Mouse (Mus musculus) hindbrain, embryonic 16.5 days (tissue): ENCODE data around the gene Syne1. TPM values are rescaled to one million over a fixed set of nuclear protein-coding genes. Genes with fewer than 3 reads are reported as not detected.

Experiments used
- ATAC-seq: fragments of 200-750 bp; cut with Nextera tagmentation; 2 replicates; pipeline ENCODE4 v1.8.0; 2017; ENCODE audit warnings: moderate TSS enrichment, moderate library complexity
- H3K27ac ChIP-seq: fragments of 300-500 bp; sonication (generic); 2 replicates; pipeline ENCODE4 v1.5.1; 2014; ENCODE audit warnings: low read depth, mild to moderate bottlenecking, control low read depth, low read length, moderate library complexity
- H3K27me3 ChIP-seq: fragments of 300-500 bp; sonication (generic); replicated peaks from 2 replicates; pipeline ENCODE4 v1.6.1; 2014; ENCODE audit warnings: low read length; ENCODE audit not compliant: control insufficient read depth, insufficient read depth
- H3K36me3 ChIP-seq: fragments of 300-500 bp; sonication (generic); 2 replicates; pipeline ENCODE4 v1.6.1; 2014; ENCODE audit warnings: mild to moderate bottlenecking, low read length, moderate library complexity, mixed read lengths; ENCODE audit not compliant: control insufficient read depth, insufficient read depth
- H3K4me1 ChIP-seq: fragments of 300-500 bp; sonication (generic); 2 replicates; pipeline ENCODE4 v1.6.1; 2014; ENCODE audit warnings: low read depth, low read length; ENCODE audit not compliant: control insufficient read depth, insufficient read depth
- H3K4me2 ChIP-seq: fragments of 300-500 bp; sonication (generic); 2 replicates; pipeline ENCODE4 v1.6.1; 2014; ENCODE audit warnings: mild to moderate bottlenecking, low read length, control low read depth, moderate library complexity
- H3K4me3 ChIP-seq: fragments of 300-500 bp; sonication (generic); 2 replicates; pipeline ENCODE4 v1.5.1; 2014; ENCODE audit warnings: mild to moderate bottlenecking, low read length, control low read depth, moderate library complexity
- H3K9ac ChIP-seq: fragments of 300-500 bp; sonication (generic); 2 replicates; pipeline ENCODE4 v1.6.1; 2014; ENCODE audit warnings: low read depth, mild to moderate bottlenecking, control low read depth, low read length, moderate library complexity
- H3K9me3 ChIP-seq: fragments of 300-500 bp; sonication (generic); 2 replicates; pipeline ENCODE4 v1.6.1; 2014; ENCODE audit warnings: mild to moderate bottlenecking, low read length, moderate library complexity; ENCODE audit not compliant: control insufficient read depth
- WGBS: fragments of 180-500 bp; shearing (Covaris S2); extraction: QIAGEN DNeasy Blood & Tissue Kit; methylation state at CpG from one replicate; pipeline ENCODE4 v1.1.7; 2014; 5-methylcytosine and 5-hydroxymethylcytosine counted together
- polyA plus RNA-seq: library from polyadenylated mRNA; unstranded; fragments of >200 nt; fragmentation: Nextera tagmentation; extraction: Ambion mirVana; gene quantifications from 2 replicates; pipeline ENCODE4 v1.2.1, GENCODE M21; 2015

Gene Syne1
- polyA plus RNA-seq, 1 experiment from 2014 or later: 18.7 TPM

DNA sequence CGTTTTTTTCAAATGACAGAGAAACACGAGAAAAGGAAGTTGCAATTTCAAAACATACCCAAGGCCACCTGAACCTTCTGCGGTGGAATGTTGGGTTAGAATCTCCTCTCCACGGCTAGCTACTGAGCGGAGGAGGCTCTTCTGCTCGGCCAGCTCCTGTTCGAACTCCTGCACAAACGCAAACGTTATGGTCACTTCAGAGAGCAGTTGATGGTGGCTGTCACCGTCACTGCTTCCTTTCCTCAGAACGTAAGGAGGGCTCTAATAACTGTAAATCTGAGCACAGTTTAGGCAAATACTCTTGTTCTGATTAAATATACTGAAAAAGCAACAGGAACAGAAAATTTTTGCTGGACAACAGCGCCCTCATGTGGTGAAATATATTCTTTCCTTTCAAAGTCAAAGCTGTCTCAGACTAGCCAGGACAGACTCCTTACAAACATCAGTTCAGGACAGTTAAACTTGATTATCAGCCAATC lies 389.8 kb downstream of the Syne1 start:
- Histone ChIP-seq H3K27me3 (no peaks in the 10 kb centered on the region), H3K9ac (no peak overlapping the region), H3K9me3 (no peaks in the 10 kb centered on the region), H3K4me1 (no peaks in the 10 kb centered on the region), H3K4me2 (no peak overlapping the region), H3K4me3 (no peak overlapping the region), H3K36me3 (no peaks in the 10 kb centered on the region; the same call in 1 of the 2 replicates), H3K27ac (no peak overlapping the region)
- peak; percentile 68 for ATAC-seq
- WGBS: 59% methylated on average over 12 of the region's 12 CpGs

DNA sequence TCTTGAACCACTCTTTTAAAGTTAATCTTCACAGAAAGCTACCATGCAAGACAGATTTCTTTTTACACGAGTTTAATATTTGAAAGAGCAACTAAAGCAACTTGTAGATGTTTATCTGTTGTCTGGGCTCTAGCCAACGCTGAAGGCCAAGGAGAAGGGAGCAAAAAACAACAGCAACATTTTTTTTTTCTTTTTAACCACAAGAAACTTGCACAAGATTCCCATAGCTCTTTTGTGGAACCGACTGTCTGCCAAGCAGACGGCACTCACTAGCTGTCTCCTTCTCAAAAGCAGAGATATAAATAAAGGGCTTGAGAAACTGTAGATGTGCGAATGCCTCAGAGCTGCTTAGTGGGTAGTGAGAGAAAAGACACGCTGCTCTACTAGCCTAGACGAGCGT lies 391.6 kb downstream of the Syne1 start:
- Histone ChIP-seq H3K4me2 (no peak overlapping the region), H3K9ac (no peak overlapping the region), H3K27me3 (no peaks in the 10 kb centered on the region), H3K36me3 (peaks cover 3% of the 10 kb centered on the region; the same call in 1 of the 2 replicates), H3K9me3 (no peaks in the 10 kb centered on the region), H3K27ac (no peak overlapping the region), H3K4me3 (no peak overlapping the region), H3K4me1 (no peaks in the 10 kb centered on the region)
- ATAC-seq: no peak
- 73% methylated on average over 8 of the region's 8 CpGs for WGBS

DNA sequence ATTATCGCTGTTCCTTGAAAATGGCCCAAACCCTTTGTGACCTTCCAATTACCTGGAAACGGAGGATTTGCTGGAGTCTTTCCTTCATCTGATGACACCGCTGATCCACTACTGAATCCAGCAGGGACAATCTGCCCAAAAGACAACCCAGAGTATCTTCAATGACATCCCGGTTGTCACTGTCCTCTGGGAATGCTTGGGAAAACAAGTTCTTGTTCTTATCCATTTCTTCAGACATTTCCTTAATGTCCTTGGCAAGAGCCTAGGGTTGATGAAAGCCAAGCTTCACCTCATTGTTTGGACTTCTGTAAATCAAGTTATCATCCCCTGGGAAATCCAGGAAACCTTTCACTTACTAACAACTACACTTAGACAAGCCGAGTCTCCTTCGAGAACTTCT lies 398.2 kb downstream of the Syne1 start:
- H3K27ac ChIP-seq: no peak overlapping the region
- no peak overlapping the region for H3K4me2 ChIP-seq
- peaks cover 3% of the 10 kb centered on the region; the same call in 1 of the 2 replicates for H3K36me3 ChIP-seq
- no peak for ATAC-seq
- no peaks in the 10 kb centered on the region for H3K9me3 ChIP-seq
- no peaks in the 10 kb centered on the region for H3K27me3 ChIP-seq
- no peaks in the 10 kb centered on the region for H3K4me1 ChIP-seq
- H3K4me3 ChIP-seq: no peak overlapping the region
- WGBS: 90% methylated on average over 6 of the region's 6 CpGs
- H3K9ac ChIP-seq: no peak overlapping the region

DNA sequence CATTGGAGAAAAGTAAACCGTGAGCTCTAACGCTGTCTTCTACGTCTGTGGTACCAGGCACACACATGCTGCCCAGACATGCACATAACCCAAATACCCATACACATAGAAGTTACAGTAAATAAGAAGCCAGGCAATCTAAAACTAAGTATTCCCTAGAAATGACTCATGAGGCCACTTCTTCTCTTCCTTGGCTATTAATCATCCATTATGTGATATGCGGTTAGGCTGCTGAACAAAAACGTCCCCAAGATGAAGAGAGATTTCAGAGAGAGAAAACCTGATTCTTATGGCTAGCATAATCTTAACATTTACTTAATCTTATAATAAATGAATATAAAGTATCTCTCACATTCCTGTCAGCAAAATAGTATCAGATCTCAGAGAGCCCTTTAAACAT lies 409.8 kb downstream of the Syne1 start:
- no peaks in the 10 kb centered on the region for H3K27me3 ChIP-seq
- no peak overlapping the region for H3K9ac ChIP-seq
- H3K4me1 ChIP-seq: no peaks in the 10 kb centered on the region
- H3K9me3 ChIP-seq: no peaks in the 10 kb centered on the region
- peaks cover 20% of the 10 kb centered on the region for H3K36me3 ChIP-seq
- ATAC-seq: no peak
- no peak overlapping the region for H3K27ac ChIP-seq
- no peak overlapping the region for H3K4me3 ChIP-seq
- WGBS: 89% methylated on average over 5 of the region's 5 CpGs
- H3K4me2 ChIP-seq: no peak overlapping the region

DNA sequence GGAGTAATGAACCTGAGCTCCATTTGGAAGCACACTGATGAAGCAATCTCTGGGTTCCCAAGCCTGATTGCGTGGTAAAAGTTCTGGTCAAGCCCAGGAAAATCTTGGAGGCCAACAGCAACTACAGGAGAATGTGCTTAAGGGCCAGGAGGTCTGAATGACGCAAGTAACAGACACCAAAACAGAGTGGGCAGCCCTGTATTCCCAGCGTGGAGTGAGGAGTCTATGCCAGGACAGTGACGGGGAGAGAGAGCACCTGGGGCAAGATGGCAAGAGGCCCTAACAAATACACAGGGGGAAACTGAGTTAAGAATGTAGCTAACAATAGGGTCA lies 411.4 kb downstream of the Syne1 start:
- H3K27me3 ChIP-seq: no peaks in the 10 kb centered on the region
- no peak overlapping the region for H3K9ac ChIP-seq
- no peaks in the 10 kb centered on the region for H3K9me3 ChIP-seq
- H3K27ac ChIP-seq: no peak overlapping the region
- WGBS: 86% methylated on average over 4 of the region's 4 CpGs
- no peaks in the 10 kb centered on the region for H3K4me1 ChIP-seq
- H3K4me2 ChIP-seq: no peak overlapping the region
- H3K36me3 ChIP-seq: peaks cover 9% of the 10 kb centered on the region
- H3K4me3 ChIP-seq: no peak overlapping the region
- no peak for ATAC-seq

DNA sequence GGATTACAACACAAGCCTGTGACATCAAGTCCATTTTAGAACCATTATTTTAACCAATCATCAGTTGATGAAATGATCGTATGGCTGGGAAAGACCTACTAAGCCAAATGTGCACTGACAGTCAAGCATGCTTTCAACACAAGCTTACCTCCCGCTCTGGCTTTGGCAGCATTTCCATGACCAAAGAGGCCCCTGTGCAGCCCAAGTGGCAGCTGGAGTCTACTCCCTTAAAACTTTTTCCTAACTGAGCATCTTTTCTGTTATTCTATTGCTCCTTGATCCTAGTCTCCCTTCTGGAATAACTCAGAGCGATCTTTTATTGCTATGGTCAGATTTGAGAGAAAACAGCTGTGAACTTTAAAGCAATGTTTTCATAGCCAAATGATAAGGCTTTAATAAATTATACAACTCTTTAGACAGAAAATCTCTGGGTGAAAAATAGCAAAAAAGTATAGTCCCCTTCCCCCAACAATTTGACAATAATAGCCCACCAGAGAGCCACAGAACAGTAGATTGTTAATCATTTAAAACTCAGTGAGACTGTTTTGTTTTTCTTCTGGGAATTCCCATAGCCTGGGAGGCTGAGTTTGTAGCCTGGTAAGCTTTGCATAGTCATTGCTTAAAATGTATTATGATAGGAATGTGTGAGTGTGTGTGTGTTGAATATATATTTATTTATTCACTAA lies 411.9 kb downstream of the Syne1 start:
- no peak overlapping the region for H3K27ac ChIP-seq
- no peak overlapping the region for H3K9ac ChIP-seq
- no peak overlapping the region for H3K4me2 ChIP-seq
- H3K4me3 ChIP-seq: no peak overlapping the region
- no peaks in the 10 kb centered on the region for H3K27me3 ChIP-seq
- no peaks in the 10 kb centered on the region for H3K4me1 ChIP-seq
- no peaks in the 10 kb centered on the region for H3K9me3 ChIP-seq
- ATAC-seq: no peak
- 97% methylated on average over 3 of the region's 3 CpGs for WGBS
- peaks cover 9% of the 10 kb centered on the region for H3K36me3 ChIP-seq

DNA sequence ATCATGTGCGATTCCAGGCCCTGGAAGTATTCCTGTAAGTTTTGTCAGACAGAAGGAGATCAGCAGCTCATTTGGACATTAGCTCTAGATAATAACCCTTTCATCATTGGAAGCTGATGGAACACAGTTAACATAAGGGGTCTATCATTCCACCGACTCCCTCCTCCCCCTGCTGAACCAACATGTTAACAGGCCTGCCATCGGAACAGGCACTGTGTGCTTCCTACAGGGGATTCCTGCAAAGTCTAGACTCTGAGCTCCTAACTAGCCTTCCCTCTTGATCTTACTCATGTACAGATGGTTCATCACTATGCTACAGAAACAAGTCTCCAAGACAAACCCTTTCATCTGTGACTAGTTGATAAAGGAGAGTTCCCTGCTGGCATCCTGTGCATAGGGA lies 419.2 kb downstream of the Syne1 start:
- no peak overlapping the region for H3K9ac ChIP-seq
- H3K9me3 ChIP-seq: no peaks in the 10 kb centered on the region
- H3K4me3 ChIP-seq: no peak overlapping the region
- no peaks in the 10 kb centered on the region for H3K27me3 ChIP-seq
- H3K27ac ChIP-seq: no peak overlapping the region
- H3K4me1 ChIP-seq: no peaks in the 10 kb centered on the region
- ATAC-seq: no peak
- WGBS: 92% methylated on average over 3 of the region's 3 CpGs
- peaks cover 5% of the 10 kb centered on the region for H3K36me3 ChIP-seq
- no peak overlapping the region for H3K4me2 ChIP-seq

DNA sequence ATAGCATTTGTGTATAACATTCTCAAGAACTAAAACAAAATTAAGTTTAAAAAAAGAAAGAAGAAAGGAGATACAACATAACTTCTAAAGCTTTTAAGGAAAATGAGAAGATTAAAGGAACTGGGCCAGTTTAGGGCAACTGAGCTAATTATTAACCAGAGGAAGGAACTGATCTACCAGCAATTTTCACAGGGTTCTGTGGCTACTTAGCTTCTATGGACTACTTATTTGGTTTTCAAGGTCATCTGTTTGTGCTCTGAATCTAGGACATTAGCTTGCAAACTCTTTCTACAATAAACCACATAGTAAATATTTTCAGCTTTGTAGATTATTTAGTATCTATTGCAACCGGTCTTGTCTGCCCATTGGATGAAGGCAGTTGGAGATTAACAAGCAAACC lies 420.8 kb downstream of the Syne1 start:
- Histone ChIP-seq H3K9ac (no peak overlapping the region), H3K4me1 (no peaks in the 10 kb centered on the region), H3K4me3 (no peak overlapping the region), H3K4me2 (no peak overlapping the region), H3K27ac (no peak overlapping the region), H3K9me3 (no peaks in the 10 kb centered on the region), H3K27me3 (no peaks in the 10 kb centered on the region), H3K36me3 (peaks cover 12% of the 10 kb centered on the region)
- no peak for ATAC-seq
- 91% methylated on average over 1 of the region's 1 CpGs for WGBS

DNA sequence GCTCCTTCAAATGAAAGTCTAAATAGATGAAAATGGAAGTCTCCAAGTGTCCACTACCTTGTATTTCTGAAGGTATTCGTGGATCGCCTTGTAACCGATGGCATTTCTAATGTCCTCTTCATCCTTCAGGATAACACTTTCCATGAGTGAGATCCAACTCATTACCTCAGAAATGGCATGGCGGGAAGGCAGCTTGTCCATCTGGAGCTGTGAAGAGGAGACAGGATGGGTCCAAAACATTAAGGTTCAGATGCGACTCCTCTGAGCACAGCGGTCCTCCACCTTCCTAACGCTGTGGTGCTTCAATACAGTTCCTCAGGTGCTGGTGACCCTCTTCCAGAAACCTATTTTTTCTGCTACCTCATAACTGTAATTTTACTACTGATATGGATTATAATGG lies 426.5 kb downstream of the Syne1 start:
- H3K4me1 ChIP-seq: no peaks in the 10 kb centered on the region
- 99% methylated on average over 7 of the region's 7 CpGs for WGBS
- ATAC-seq: no peak
- H3K9ac ChIP-seq: no peak overlapping the region
- H3K27me3 ChIP-seq: no peaks in the 10 kb centered on the region
- no peaks in the 10 kb centered on the region for H3K9me3 ChIP-seq
- peaks cover 16% of the 10 kb centered on the region for H3K36me3 ChIP-seq
- H3K4me3 ChIP-seq: no peak overlapping the region
- H3K27ac ChIP-seq: no peak overlapping the region
- no peak overlapping the region for H3K4me2 ChIP-seq
